Mouse (Mus musculus) naive thymus-derived CD4-positive, alpha-beta T cell, adult 2 months (primary cell): ENCODE measurements around the gene Aldh4a1.

Experiments
- DNase-seq: peaks from one replicate; pipeline ENCODE4 v3.0.0-alpha.2; 2011; ENCODE audit warnings: low read depth

The Aldh4a1 gene

GRCm38 (mm10) chr4:139622373-139623282 is at the start of gene Aldh4a1:
Aldh4a1 (plus strand) TSS chr4:139622866.
- DNase-seq: peak; percentile 96

GRCm38 (mm10) chr4:139572928-139573512 is 49.6 kb upstream of the Aldh4a1 start:
- peak; percentile 50 for DNase-seq

- peak; percentile 100 for DNase-seq
Measured at GRCm38 (mm10) chr4:139574156-139574798, 48.4 kb upstream of the Aldh4a1 start.

GRCm38 (mm10) chr4:139574799-139575672 is 47.6 kb upstream of the Aldh4a1 start:
- peak; percentile 73 for DNase-seq

GRCm38 (mm10) chr4:139575673-139576003 is 47.0 kb upstream of the Aldh4a1 start:
- DNase-seq: no peak

GRCm38 (mm10) chr4:139576251-139576880 is 46.3 kb upstream of the Aldh4a1 start:
- DNase-seq: no peak

GRCm38 (mm10) chr4:139577006-139577405 is 45.7 kb upstream of the Aldh4a1 start:
- no peak for DNase-seq

- DNase-seq: peak; percentile 54
Measured at GRCm38 (mm10) chr4:139578389-139578788, 44.3 kb upstream of the Aldh4a1 start.

- peak; percentile 77 for DNase-seq
Measured at GRCm38 (mm10) chr4:139579003-139579402, 43.7 kb upstream of the Aldh4a1 start.

- no peak for DNase-seq
Measured at GRCm38 (mm10) chr4:139579466-139579865, 43.2 kb upstream of the Aldh4a1 start.

- no peak for DNase-seq
Measured at GRCm38 (mm10) chr4:139580663-139581336, 41.9 kb upstream of the Aldh4a1 start.

- DNase-seq: no peak
Measured at GRCm38 (mm10) chr4:139581427-139582051, 41.1 kb upstream of the Aldh4a1 start.

GRCm38 (mm10) chr4:139582346-139582745 is 40.3 kb upstream of the Aldh4a1 start:
- DNase-seq: peak; percentile 16

GRCm38 (mm10) chr4:139582903-139583302 is 39.8 kb upstream of the Aldh4a1 start:
- no peak for DNase-seq

- no peak for DNase-seq
Measured at GRCm38 (mm10) chr4:139583629-139584245, 38.9 kb upstream of the Aldh4a1 start.

- DNase-seq: no peak
Measured at GRCm38 (mm10) chr4:139584704-139585103, 38.0 kb upstream of the Aldh4a1 start.

GRCm38 (mm10) chr4:139585713-139586112 is 37.0 kb upstream of the Aldh4a1 start:
- no peak for DNase-seq

GRCm38 (mm10) chr4:139587370-139587769 is 35.3 kb upstream of the Aldh4a1 start:
- no peak for DNase-seq

GRCm38 (mm10) chr4:139587773-139588172 is 34.9 kb upstream of the Aldh4a1 start:
- DNase-seq: no peak
